Mouse (Mus musculus) small intestine, adult 2 months (tissue): ENCODE results near the gene Rsph10b. TPM values are rescaled to one million over a fixed set of nuclear protein-coding genes. Genes with fewer than 3 reads are reported as not detected.

Source experiments
- H3K27ac ChIP-seq: fragments of 200-500 bp; 2 replicates; pipeline ENCODE4 v1.5.1; 2012; ENCODE audit warnings: low read depth, low read length, control low read depth, inconsistent platforms; ENCODE audit not compliant: insufficient read depth
- H3K27me3 ChIP-seq: fragments of 200-500 bp; 2 replicates; pipeline ENCODE4 v1.6.1; 2012; ENCODE audit warnings: mild to moderate bottlenecking, moderate library complexity, low read length, inconsistent platforms; ENCODE audit not compliant: control insufficient read depth, insufficient read depth
- H3K36me3 ChIP-seq: fragments of 200-500 bp; 2 replicates; pipeline ENCODE4 v1.6.1; 2012; ENCODE audit warnings: mild to moderate bottlenecking, low read length, control low read depth, inconsistent platforms; ENCODE audit not compliant: control insufficient read depth, insufficient read depth
- H3K4me1 ChIP-seq: fragments of 200-500 bp; 2 replicates; pipeline ENCODE4 v1.6.1; 2012; ENCODE audit warnings: low read length, inconsistent platforms, mixed read lengths; ENCODE audit not compliant: control insufficient read depth, insufficient read depth, insufficient read length
- H3K4me3 ChIP-seq: fragments of 200-500 bp; 2 replicates; pipeline ENCODE4 v1.5.1; 2012; ENCODE audit warnings: low read depth, mild to moderate bottlenecking, control low read depth, inconsistent platforms, low read length, moderate library complexity
- CTCF ChIP-seq: fragments of 200-500 bp; IDR thresholded peaks from 2 replicates; pipeline ENCODE4 v1.5.1; 2012; ENCODE audit warnings: low read depth, mild to moderate bottlenecking, control low read depth, inconsistent platforms, low read length, moderate library complexity, mixed read lengths; ENCODE audit not compliant: insufficient replicate concordance, insufficient read length; ENCODE audit errors: extremely low read depth
- POLR2A ChIP-seq: fragments of 200-500 bp; IDR thresholded peaks from 2 replicates; pipeline ENCODE4 v1.6.1; 2012; ENCODE audit warnings: low read depth, mild to moderate bottlenecking, control low read depth, inconsistent platforms, low read length, moderate library complexity
- WGBS: fragments of 180-500 bp; shearing (Covaris S2); methylation state at CpG from one replicate; pipeline ENCODE4 v1.1.7; 2018; 5-methylcytosine and 5-hydroxymethylcytosine counted together
- polyA plus RNA-seq: library from polyadenylated mRNA; depleted of rRNA; stranded (reverse); fragments of >200 nt; gene quantifications from 2 replicates; pipeline ENCODE4 v1.2.3, GENCODE M21; 2012

The Rsph10b gene
- polyA plus RNA-seq, 1 experiment: 0.04 TPM

- H3K4me3 ChIP-seq: no peak overlapping the region
- WGBS: 72% methylated on average over 4 of the region's 4 CpGs
- H3K27me3 ChIP-seq: no peaks in the 10 kb centered on the region
- TF ChIP-seq CTCF: no peak
- no peak for TF ChIP-seq POLR2A
- H3K36me3 ChIP-seq: peaks cover 56% of the 10 kb centered on the region
- H3K4me1 ChIP-seq: peaks cover 6% of the 10 kb centered on the region; the same call in 1 of the 2 replicates
- H3K27ac ChIP-seq: no peak overlapping the region
These were observed 29.0 kb upstream of the Rsph10b start for GRCm38 (mm10) chr5:143903813-143904212.

GRCm38 (mm10) chr5:143906429-143906828, 26.4 kb upstream of the Rsph10b start:
- TF ChIP-seq CTCF: no peak
- TF ChIP-seq POLR2A: no peak
- peaks cover 6% of the 10 kb centered on the region; the same call in 1 of the 2 replicates for H3K4me1 ChIP-seq
- no peak overlapping the region for H3K27ac ChIP-seq
- no peaks in the 10 kb centered on the region for H3K27me3 ChIP-seq
- no peak overlapping the region for H3K4me3 ChIP-seq
- peaks cover 37% of the 10 kb centered on the region for H3K36me3 ChIP-seq
- WGBS: 84% methylated on average over 8 of the region's 8 CpGs

- Histone ChIP-seq H3K27ac (peak overlapping the region; percentile 66), H3K4me1 (peaks cover 6% of the 10 kb centered on the region; the same call in 1 of the 2 replicates), H3K27me3 (no peaks in the 10 kb centered on the region), H3K4me3 (peak overlapping the region; percentile 69), H3K36me3 (peaks cover 15% of the 10 kb centered on the region)
- under 1% methylated on average over 9 of the region's 9 CpGs for WGBS
- TF ChIP-seq POLR2A: no peak
These were observed 23.9 kb upstream of the Rsph10b start for GRCm38 (mm10) chr5:143908926-143909325.

GRCm38 (mm10) chr5:143909417-143910400, 23.1 kb upstream of the Rsph10b start, which contains the start of the genes Aimp2 and Pms2:
Gene Aimp2, minus strand, starts transcription at chr5:143909847.
Gene Pms2, plus strand, starts transcription at chr5:143909964.
- under 1% methylated on average over 70 of the region's 70 CpGs for WGBS
- no peaks in the 10 kb centered on the region for H3K27me3 ChIP-seq
- H3K4me1 ChIP-seq: peaks cover 6% of the 10 kb centered on the region; the same call in 1 of the 2 replicates
- TF ChIP-seq POLR2A (peak; percentile 57; the same call in 1 of the 2 replicates), CTCF (no peak)
- H3K36me3 ChIP-seq: peaks cover 13% of the 10 kb centered on the region
- H3K27ac ChIP-seq: peak within 1 kb of the TSS; percentile 66
- peak within 1 kb of the TSS; percentile 84 for H3K4me3 ChIP-seq

- Histone ChIP-seq H3K36me3 (peaks cover 20% of the 10 kb centered on the region), H3K27me3 (no peaks in the 10 kb centered on the region), H3K27ac (no peak overlapping the region), H3K4me1 (peaks cover 3% of the 10 kb centered on the region; the same call in 1 of the 2 replicates), H3K4me3 (no peak overlapping the region)
- 86% methylated on average over 9 of the region's 9 CpGs for WGBS
- no peak for TF ChIP-seq CTCF
- no peak for TF ChIP-seq POLR2A
These were observed 16.6 kb upstream of the Rsph10b start for GRCm38 (mm10) chr5:143916221-143916620.

GRCm38 (mm10) chr5:143917418-143917817, 15.4 kb upstream of the Rsph10b start:
- no peaks in the 10 kb centered on the region for H3K27me3 ChIP-seq
- no peak overlapping the region for H3K4me3 ChIP-seq
- peak; percentile 69; the same call in 1 of the 2 replicates for TF ChIP-seq CTCF
- no peak for TF ChIP-seq POLR2A
- peaks cover 26% of the 10 kb centered on the region for H3K36me3 ChIP-seq
- WGBS: 40% methylated on average over 5 of the region's 5 CpGs
- H3K4me1 ChIP-seq: peaks cover 3% of the 10 kb centered on the region; the same call in 1 of the 2 replicates
- no peak overlapping the region for H3K27ac ChIP-seq

GRCm38 (mm10) chr5:143918120-143918519, 14.7 kb upstream of the Rsph10b start:
- H3K4me1 ChIP-seq: peaks cover 3% of the 10 kb centered on the region; the same call in 1 of the 2 replicates
- no peak overlapping the region for H3K4me3 ChIP-seq
- 68% methylated on average over 3 of the region's 3 CpGs for WGBS
- H3K27me3 ChIP-seq: no peaks in the 10 kb centered on the region
- peaks cover 29% of the 10 kb centered on the region for H3K36me3 ChIP-seq
- no peak overlapping the region for H3K27ac ChIP-seq
- TF ChIP-seq POLR2A (no peak), CTCF (no peak)
